Mouse (Mus musculus) heart, postnatal 36 days (tissue): ENCODE results near the gene Clip1. TPM values are rescaled to one million over a fixed set of nuclear protein-coding genes. Genes with fewer than 3 reads are reported as not detected.

Experiments used
- DNase-seq, 2 experiments: peaks; one replicate each; pipeline ENCODE4 v3.0.0; 2021 to 2022
- intact Hi-C: fragments of 180-260 bp; cut with DNase I; formaldehyde crosslinking; loops from one replicate; pipeline ENCODE4 v1.15.1; 2025
- total RNA-seq, 2 experiments: library from RNA; stranded (reverse); gene quantifications; 2 replicates each; pipeline ENCODE4 v1.2.3; 2021

Gene Clip1
- total RNA-seq, 2 experiments from 2014 or later, result 164 to 217 TPM

DNA sequence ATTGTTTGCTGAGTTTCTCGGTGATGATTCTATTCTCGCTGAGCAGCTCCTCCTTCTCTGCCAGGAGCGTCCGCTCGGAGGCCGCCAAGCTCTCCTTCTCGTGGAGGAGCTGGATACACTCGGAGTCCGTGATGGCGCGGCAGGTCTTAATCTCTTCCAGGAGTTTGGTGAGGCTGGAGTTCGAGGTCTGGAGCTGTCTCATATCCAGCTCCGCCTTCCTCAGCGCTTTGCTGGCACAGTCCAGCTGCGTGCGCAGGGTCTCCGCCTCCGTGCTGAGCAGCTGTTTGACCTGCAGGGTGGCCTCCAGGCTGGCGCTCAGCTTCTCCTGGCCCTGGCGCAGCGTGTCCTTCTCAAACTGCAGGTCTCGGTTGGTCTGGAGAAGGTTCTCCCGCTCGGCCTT is 70.2 kb downstream of the Clip1 start:
- intact Hi-C loops, result loop anchor here (5.0 kb wide), 1 partner anchor 172 kb away; no protein-coding TSS in a partner anchor
- DNase-seq, result no peak

GRCm38 (mm10) chr5:123609843-123610242 is 74.6 kb downstream of the Clip1 start:
- intact Hi-C loops, result loop anchor here (5.0 kb wide), 1 partner anchor 168 kb away; no protein-coding TSS in a partner anchor
- peak; percentile 77 to 78 for DNase-seq

DNA sequence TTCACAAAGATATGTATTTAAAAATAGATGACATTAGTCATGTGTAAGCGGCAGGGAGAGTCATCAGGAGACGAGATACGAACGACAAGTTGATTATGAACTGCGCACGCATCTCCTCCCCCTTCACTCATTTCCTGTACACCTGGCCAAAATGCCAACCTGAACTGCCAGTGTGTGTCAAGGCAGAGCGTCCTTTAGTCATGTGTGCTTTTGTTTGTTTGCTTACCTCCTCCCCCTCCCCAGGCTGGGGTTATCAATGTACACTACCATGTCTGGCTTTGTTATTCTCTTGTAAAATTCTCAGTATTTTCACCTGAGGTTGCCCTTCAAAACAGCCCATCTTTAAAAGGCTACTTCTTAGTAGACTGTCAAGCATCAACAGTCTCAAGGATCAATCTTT is 75.0 kb downstream of the Clip1 start:
- DNase-seq, result no peak
- intact Hi-C loops, result no loop called here

GRCm38 (mm10) chr5:123607211-123607669 is 77.2 kb downstream of the Clip1 start:
- intact Hi-C loops, result no loop called here
- no peak for DNase-seq

- intact Hi-C loops, result no loop called here
- no peak for DNase-seq
Observed at GRCm38 (mm10) chr5:123603496-123603895, 80.9 kb downstream of the Clip1 start.

DNA sequence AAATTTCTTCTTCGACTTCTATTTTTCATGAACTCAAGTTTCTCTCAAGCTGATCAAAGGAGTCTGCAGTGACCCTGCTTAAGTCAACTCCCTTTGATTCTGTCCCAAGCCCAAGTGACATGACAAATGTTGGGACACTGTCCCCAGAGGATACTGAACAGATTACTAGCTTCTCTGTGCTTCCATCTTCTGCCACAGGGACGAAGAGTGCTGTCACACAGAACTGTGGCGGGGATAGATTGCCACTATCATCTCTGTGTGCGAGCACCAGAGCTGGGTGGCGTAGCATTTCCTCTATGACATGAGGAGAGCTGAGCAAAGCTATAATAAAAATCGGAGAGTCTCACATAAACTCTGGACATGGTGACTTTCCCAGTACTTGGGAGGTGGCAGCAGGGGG is 82.2 kb downstream of the Clip1 start:
- intact Hi-C loops, result no loop called here

GRCm38 (mm10) chr5:123599319-123599718 is 85.1 kb downstream of the Clip1 start:
- intact Hi-C loops, result no loop called here
- DNase-seq, result no peak

More for the DNA sequence above, 82.2 kb downstream of the Clip1 start:
- DNase-seq, result no peak

DNA sequence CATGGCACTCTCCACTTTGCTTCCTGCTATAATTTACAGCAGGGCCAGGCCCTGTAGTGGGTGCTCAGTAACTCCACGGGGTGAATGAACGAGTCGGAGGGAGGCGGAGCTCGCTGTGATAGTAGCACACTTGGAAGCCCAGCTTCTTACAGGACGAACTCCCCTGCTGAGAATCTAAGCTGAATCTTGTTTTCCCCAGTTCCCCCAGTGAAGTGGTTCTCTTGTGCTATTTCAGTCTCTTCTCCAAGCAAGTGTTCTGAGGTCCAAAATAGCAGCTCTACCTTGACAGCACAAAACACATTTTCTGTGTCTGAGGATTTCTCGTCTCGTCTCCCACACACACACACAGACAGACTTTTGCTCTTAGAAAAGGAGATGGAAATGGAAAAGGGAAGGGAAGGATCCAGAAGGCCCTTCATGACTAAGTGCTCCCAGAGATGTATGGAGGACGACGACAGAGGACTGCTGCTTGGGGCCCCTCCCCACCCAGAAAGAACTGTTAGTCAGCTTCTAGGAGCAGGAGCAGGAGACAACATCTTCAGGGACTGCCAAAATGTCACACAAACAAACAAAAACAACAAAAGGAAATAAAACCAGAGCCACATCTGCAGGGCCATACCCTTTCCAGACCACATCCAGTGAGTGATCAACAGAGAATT is 90.7 kb downstream of the Clip1 start:
- intact Hi-C loops, result no loop called here
- DNase-seq, result no peak

- no peak for DNase-seq
- intact Hi-C loops, result no loop called here
Observed at GRCm38 (mm10) chr5:123580043-123580442, 104.4 kb downstream of the Clip1 start.

GRCm38 (mm10) chr5:123576696-123577095 is 107.7 kb downstream of the Clip1 start:
- intact Hi-C loops, result no loop called here
- DNase-seq, result no peak

GRCm38 (mm10) chr5:123573362-123573761 is 111.1 kb downstream of the Clip1 start:
- intact Hi-C loops, result no loop called here
- no peak for DNase-seq

- DNase-seq, result peak; percentile 96 to 97
- intact Hi-C loops, result no loop called here
Observed at GRCm38 (mm10) chr5:123572357-123573186, 111.8 kb downstream of the Clip1 start, which contains the start of gene Vps33a. Vps33a (minus strand) TSS chr5:123573038.

DNA sequence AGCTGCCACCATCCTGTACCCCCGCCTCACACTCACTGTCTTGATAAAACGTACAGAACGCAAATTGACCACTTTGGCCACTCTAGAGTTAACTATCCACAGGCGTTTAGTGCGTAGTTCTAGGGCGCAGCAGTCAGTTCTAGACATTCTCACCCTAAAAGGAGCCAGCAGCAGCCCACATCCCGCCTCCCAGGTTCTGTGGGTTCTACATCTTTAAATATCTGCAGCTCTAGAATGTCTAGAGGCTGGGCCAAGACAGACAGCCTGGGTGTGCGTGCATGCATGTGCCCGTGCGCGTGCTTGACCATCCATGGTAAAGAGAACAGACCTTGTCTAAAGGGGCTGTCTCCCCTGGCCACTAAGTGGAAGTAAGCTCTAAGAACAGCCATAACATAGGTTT is 123.3 kb downstream of the Clip1 start:
- intact Hi-C loops, result no loop called here
- no peak for DNase-seq

DNA sequence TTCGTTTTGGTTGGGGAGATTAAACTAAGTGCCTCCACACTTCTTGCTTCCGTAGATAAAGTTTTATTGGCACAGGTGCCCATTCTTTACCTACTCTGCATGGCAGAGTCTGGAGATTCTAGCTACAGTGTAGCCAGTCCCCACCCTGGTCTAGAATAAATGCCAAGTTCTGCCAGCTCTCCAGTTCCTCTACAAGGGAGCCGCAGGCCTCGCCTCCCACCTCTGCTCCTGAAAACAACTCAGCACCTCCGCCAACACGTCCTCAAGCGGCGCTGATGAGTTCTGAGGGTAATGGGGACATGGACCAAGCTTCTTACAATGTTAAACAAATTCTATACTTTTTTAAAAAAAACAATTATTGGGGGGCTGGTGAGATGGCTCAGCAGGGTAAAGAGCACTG is 124.8 kb downstream of the Clip1 start:
- intact Hi-C loops, result no loop called here
- no peak for DNase-seq

DNA sequence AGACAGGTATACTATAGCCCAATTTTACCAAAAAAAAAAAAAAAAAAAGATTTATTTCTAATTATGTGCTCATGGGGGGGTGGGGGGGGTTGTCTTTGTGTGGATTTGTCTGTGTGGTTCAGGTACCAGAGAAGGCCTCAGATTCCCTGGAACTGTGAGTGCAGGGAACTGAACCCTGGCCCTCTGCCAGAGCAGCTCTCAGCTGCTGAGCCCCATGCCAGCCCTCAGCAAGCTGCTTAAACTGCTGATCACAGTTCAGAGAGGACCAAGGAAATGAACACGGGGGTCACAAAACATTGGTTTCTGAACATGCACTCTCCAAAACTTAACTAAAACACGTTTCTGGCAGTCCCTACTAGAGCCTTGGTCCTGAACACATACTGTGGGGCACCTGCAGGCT is 128.0 kb downstream of the Clip1 start:
- peak; percentile 50 to 62 for DNase-seq
- intact Hi-C loops, result no loop called here

- intact Hi-C loops, result no loop called here
- DNase-seq, result peak in 1 of 2 experiments; percentile 0
Observed at GRCm38 (mm10) chr5:123555693-123556092, 128.7 kb downstream of the Clip1 start.

- DNase-seq, result no peak
- intact Hi-C loops, result no loop called here
Observed at GRCm38 (mm10) chr5:123533801-123534200, 150.6 kb downstream of the Clip1 start.

DNA sequence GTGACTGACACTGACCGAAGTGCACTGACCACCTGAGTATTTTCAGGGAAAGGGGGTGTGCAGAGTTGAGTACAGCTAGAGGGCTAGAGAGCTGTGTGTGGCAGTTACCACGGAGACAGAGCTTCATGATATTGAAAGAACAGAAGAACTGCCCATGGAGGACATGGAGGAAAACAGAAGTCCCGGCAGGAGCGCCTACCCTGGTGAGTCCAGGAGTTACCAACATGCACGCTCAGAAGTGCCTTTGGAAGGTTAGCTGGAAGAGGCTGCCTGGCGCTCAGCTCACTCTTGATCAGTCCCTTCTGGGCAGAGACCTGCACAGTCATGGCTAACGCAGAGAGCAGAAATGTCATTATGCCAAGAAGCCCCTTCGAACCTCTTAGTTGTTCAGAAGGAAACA is 154.4 kb downstream of the Clip1 start:
- intact Hi-C loops, result no loop called here
- no peak for DNase-seq

- DNase-seq, result no peak
- intact Hi-C loops, result no loop called here
Observed at GRCm38 (mm10) chr5:123528641-123529040, 155.8 kb downstream of the Clip1 start.
